Comparison of ENCODE assay signal across 20 mouse cellular contexts in genomic region chr4:44705967-44706366, GRCm38 (mm10). TPM values are rescaled to one million over a fixed set of nuclear protein-coding genes. Genes with fewer than 3 reads are reported as not detected.
DNase-seq lines count a peak whose midpoint lies in the region; ATAC-seq and TF ChIP-seq lines count a peak whose summit lies in the region.
"Had no signal": no experiment of that assay in that cellular context is flagged by ENCODE, and none has a peak within 500 bp of the region (broad histone marks: within the 10 kb centered on the region; RNA-seq: fewer than 3 reads in every experiment).

No protein-coding gene starts in this region.

- no peaks in the 10 kb centered on the region for H3K9me3 ChIP-seq in lung, postnatal 0 days (ENCODE audit: low read length)
- H3K9me3 ChIP-seq: embryonic facial prominence, embryonic 12.5 days; limb, embryonic 13.5 days; stomach, embryonic 15.5 days had no signal

- no peak for TF ChIP-seq EP300 in lung, postnatal 0 days (IDR thresholded peaks at IDR 0.05)

- DNase-seq in embryo, embryonic 11 days: peak; percentile 27
- DNase-seq in embryo, embryonic 9.5 days (ENCODE audit: extremely low spot score): no peak
- DNase-seq in lung, postnatal 4 days: peak; percentile 9 to 38
- DNase-seq in lung, postnatal 0 days (ENCODE audit: low spot score): no peak
- DNase-seq in A20 (ENCODE audit: low read depth, low spot score): peak; percentile 94
- no peak for DNase-seq in layer of hippocampus, adult 18-20 months (ENCODE audit: low spot score in 2 of 2)
- DNase-seq: adrenal gland, postnatal 10 days; cerebellum, adult 18-20 months; kidney, adult 11 months; thymus, adult 2 months had no signal

- H3K36me3 ChIP-seq in lung, postnatal 0 days (ENCODE audit: insufficient read depth, low read length): no peaks in the 10 kb centered on the region
- H3K36me3 ChIP-seq: embryonic facial prominence, embryonic 12.5 days; limb, embryonic 13.5 days; stomach, embryonic 15.5 days had no signal

- TF ChIP-seq CTCF in lung, postnatal 0 days (IDR thresholded peaks at IDR 0.05): no peak

- no peaks in the 10 kb centered on the region for H3K4me1 ChIP-seq in lung, postnatal 0 days (ENCODE audit: insufficient read depth, low read depth, low read length)

- H3K27me3 ChIP-seq in lung, postnatal 0 days (replicated peaks; ENCODE audit: insufficient read depth, low read length): peaks cover 87% of the 10 kb centered on the region

- H3K27ac ChIP-seq in lung, postnatal 0 days (ENCODE audit: low read length): no peak overlapping the region
- H3K27ac ChIP-seq: embryonic facial prominence, embryonic 12.5 days; kidney, postnatal 0 days; limb, embryonic 13.5 days; macrophage; stomach, embryonic 15.5 days had no signal

- no peak for ATAC-seq in lung, postnatal 0 days
- peak; percentile 13; the same call in 1 of the 2 replicates for ATAC-seq in neutrophil, adult 5-6 weeks (ENCODE audit: extremely low read depth, insufficient number of reproducible peaks, low FRiP score, poor library complexity, severe bottlenecking)
- no peak for ATAC-seq in inflammation-experienced regulatory T-cells, adult 6 months
- ATAC-seq: forebrain, embryonic 16.5 days had no signal

- H3K9ac ChIP-seq in lung, postnatal 0 days (replicated peaks; ENCODE audit: low read depth): no peak overlapping the region
- H3K9ac ChIP-seq: embryonic facial prominence, embryonic 12.5 days; limb, embryonic 13.5 days; stomach, embryonic 15.5 days had no signal

- 9% methylated on average over 7 of the region's 7 CpGs for WGBS in lung, postnatal 0 days

- no peak overlapping the region for H3K4me3 ChIP-seq in lung, postnatal 0 days (ENCODE audit: low read depth, low read length)
- H3K4me3 ChIP-seq: embryonic facial prominence, embryonic 12.5 days; limb, embryonic 13.5 days; stomach, embryonic 15.5 days had no signal

- no peak overlapping the region for H3K4me2 ChIP-seq in lung, postnatal 0 days (replicated peaks; ENCODE audit: low read depth, low read length)
- H3K4me2 ChIP-seq: embryonic facial prominence, embryonic 12.5 days; limb, embryonic 13.5 days; stomach, embryonic 15.5 days had no signal

RNA-seq across cellular contexts. Expression of gene Pax5, which starts 4.3 kb away (rescaled TPM):
- 0.05 and 0.12 TPM in 2 replicates for polyA plus RNA-seq in lung, postnatal 0 days (2015; fragmentation: Nextera tagmentation; extraction: Ambion mirVana)
- total RNA-seq in neutrophil, adult 5-6 weeks (2017): 184 and 199 TPM in 2 replicates
- under 1 TPM; 0.25 to 0.30 TPM for total RNA-seq in layer of hippocampus, adult 18-20 months (2021)
- under 1 TPM; 0.31 to 0.91 (median 0.55) TPM for polyA plus RNA-seq in inflammation-experienced regulatory T-cells, adult 6 months (2017; shearing (Covaris generic))
- total RNA-seq: hematopoietic stem cell, adult 5-6 weeks had no signal
- polyA plus RNA-seq: heart, embryonic 14.5 days; kidney, postnatal 0 days; limb, embryonic 13.5 days had no signal

RNA-seq across cellular contexts. Expression of gene Zcchc7, which starts 49.7 kb away (rescaled TPM):
- 40.8 and 49.6 TPM in 2 replicates for polyA plus RNA-seq in lung, postnatal 0 days (2015; fragmentation: Nextera tagmentation; extraction: Ambion mirVana)
- 224 and 249 TPM in 2 replicates for total RNA-seq in neutrophil, adult 5-6 weeks (2017)
- 10 to 100 TPM; 52.2 to 64.9 TPM for total RNA-seq in layer of hippocampus, adult 18-20 months (2021)
- polyA plus RNA-seq in inflammation-experienced regulatory T-cells, adult 6 months (2017; shearing (Covaris generic)): 100 to 1,000 TPM in 2 of 3 experiments, 10 to 100 TPM in 1; 89.1 to 156 (median 151) TPM

Comparison
In these comparisons a context has a peak if more than half of its experiments do, and no peak if none do; other contexts are left out.
1. DNase-seq: peak in embryo, embryonic 11 days (single experiment), lung, postnatal 4 days (2 of 2) and A20 (single experiment); none in embryo, embryonic 9.5 days (single experiment), lung, postnatal 0 days (single experiment) and layer of hippocampus, adult 18-20 months (0 of 2).
2. RNA of gene Pax5, which starts 4.3 kb away (total RNA-seq): 184 to 199 TPM in neutrophil, adult 5-6 weeks; 0.25 to 0.30 TPM in layer of hippocampus, adult 18-20 months; every median in the first group is over 100 times any median in the second.